Comparison of ENCODE assay signal across 10 mouse cellular contexts in the genomic region with DNA sequence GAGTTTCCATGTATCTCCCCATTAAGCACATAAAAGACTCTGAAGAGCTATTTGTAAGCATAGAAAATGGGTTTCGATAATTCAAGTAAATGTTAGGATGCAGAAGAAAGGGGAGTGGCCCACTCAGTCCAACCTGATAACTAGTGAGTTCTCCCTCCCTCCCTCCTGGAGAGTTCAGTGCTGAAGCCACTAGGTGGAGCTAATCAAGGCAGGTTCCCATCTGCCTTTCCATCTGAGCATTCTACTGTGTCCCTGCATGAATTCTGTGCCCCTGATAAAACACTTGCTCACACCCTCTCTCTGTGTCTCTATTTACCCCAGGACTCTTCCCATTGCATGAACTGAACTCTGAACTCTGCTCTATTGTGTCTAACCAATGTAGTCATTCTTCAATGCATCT. TPM values are rescaled to one million over a fixed set of nuclear protein-coding genes. Genes with fewer than 3 reads are reported as not detected.
DNase-seq lines count a peak whose midpoint lies in the region; ATAC-seq lines count a peak whose summit lies in the region.
"Had no signal": no experiment of that assay in that cellular context is flagged by ENCODE, and none has a peak within 500 bp of the region (broad histone marks: within the 10 kb centered on the region; RNA-seq: fewer than 3 reads in every experiment).

No protein-coding gene starts in this region.

- no peak overlapping the region for H3K4me3 ChIP-seq in midbrain, embryonic 13.5 days (replicated peaks)
- H3K4me3 ChIP-seq in midbrain, embryonic 16.5 days (ENCODE audit: low read depth, low read length), result no peak overlapping the region
- H3K4me3 ChIP-seq: midbrain, embryonic 12.5 days had no signal

- no peak for DNase-seq in frontal cortex, postnatal 25 days (ENCODE audit: low spot score in 2 of 2)
- peak; percentile 68 for DNase-seq in embryo, embryonic 10.5 days (ENCODE audit: low spot score)
- DNase-seq in retina, postnatal 1 day, result peak; percentile 55
- no peak for DNase-seq in yolk sac, embryonic 10.5 days (ENCODE audit: low spot score)
- no peak for DNase-seq in gastrocnemius, postnatal 25 days

- H3K9me3 ChIP-seq in midbrain, embryonic 13.5 days, result no peaks in the 10 kb centered on the region
- H3K9me3 ChIP-seq in midbrain, embryonic 16.5 days (replicated peaks; ENCODE audit: control insufficient read depth, low read length, poor library complexity, severe bottlenecking), result no peaks in the 10 kb centered on the region
- H3K9me3 ChIP-seq: midbrain, embryonic 12.5 days had no signal

- no peak overlapping the region for H3K4me2 ChIP-seq in midbrain, embryonic 13.5 days (replicated peaks)
- H3K4me2 ChIP-seq in midbrain, embryonic 16.5 days (ENCODE audit: low read length), result no peak overlapping the region
- H3K4me2 ChIP-seq: midbrain, embryonic 12.5 days had no signal

- no peaks in the 10 kb centered on the region; the same call in 1 of the 2 replicates for H3K27me3 ChIP-seq in midbrain, embryonic 13.5 days
- no peaks in the 10 kb centered on the region for H3K27me3 ChIP-seq in midbrain, embryonic 16.5 days (ENCODE audit: control insufficient read depth, insufficient read depth, low read depth, low read length)
- H3K27me3 ChIP-seq: midbrain, embryonic 12.5 days had no signal

- no peaks in the 10 kb centered on the region for H3K4me1 ChIP-seq in midbrain, embryonic 13.5 days (replicated peaks)
- H3K4me1 ChIP-seq in midbrain, embryonic 16.5 days (ENCODE audit: control insufficient read depth, insufficient read depth, low read length), result no peaks in the 10 kb centered on the region
- H3K4me1 ChIP-seq: midbrain, embryonic 12.5 days had no signal

- no peaks in the 10 kb centered on the region for H3K36me3 ChIP-seq in midbrain, embryonic 13.5 days
- no peaks in the 10 kb centered on the region for H3K36me3 ChIP-seq in midbrain, embryonic 16.5 days (ENCODE audit: control insufficient read depth, insufficient read depth, low read length)
- H3K36me3 ChIP-seq: midbrain, embryonic 12.5 days had no signal

- no peak overlapping the region for H3K9ac ChIP-seq in midbrain, embryonic 13.5 days (replicated peaks)
- H3K9ac ChIP-seq in midbrain, embryonic 16.5 days (ENCODE audit: low read depth, low read length), result no peak overlapping the region
- H3K9ac ChIP-seq: midbrain, embryonic 12.5 days had no signal

- peak; percentile 86 for ATAC-seq in frontal cortex, adult (ENCODE audit: low TSS enrichment)
- ATAC-seq in midbrain, embryonic 13.5 days, result 0 out of 2 replicates have a peak, but pooled peaks have one; percentile 37
- ATAC-seq in midbrain, embryonic 16.5 days, result no peak

- 52% methylated on average over 1 of the region's 1 CpGs for WGBS in midbrain, embryonic 13.5 days
- WGBS in midbrain, embryonic 16.5 days, result 67% methylated on average over 1 of the region's 1 CpGs

- no peak overlapping the region for H3K27ac ChIP-seq in midbrain, embryonic 13.5 days
- no peak overlapping the region for H3K27ac ChIP-seq in midbrain, embryonic 16.5 days (ENCODE audit: low read length)
- H3K27ac ChIP-seq: midbrain, embryonic 12.5 days had no signal

RNA-seq across cellular contexts. Expression of a gene that starts 57.1 kb away (rescaled TPM):
- 0.49 and 1.5 TPM in 2 replicates for polyA plus RNA-seq in midbrain, embryonic 13.5 days (2015; fragmentation: Nextera tagmentation; extraction: Ambion mirVana)
- polyA plus RNA-seq in midbrain, embryonic 16.5 days (2015; fragmentation: Nextera tagmentation; extraction: Ambion mirVana), result 7.8 and 12.2 TPM in 2 replicates
- not detected for total RNA-seq in gastrocnemius, postnatal 25 days (2021)
- total RNA-seq: hematopoietic stem cell, adult 5-6 weeks had no signal

Comparison
In these comparisons a context has a peak if more than half of its experiments do, and no peak if none do; other contexts are left out.
1. DNase-seq: peak in embryo, embryonic 10.5 days (single experiment) and retina, postnatal 1 day (single experiment); none in frontal cortex, postnatal 25 days (0 of 2), yolk sac, embryonic 10.5 days (single experiment) and gastrocnemius, postnatal 25 days (single experiment).